Mouse (Mus musculus) central nervous system, embryonic 14 days (tissue): Measurements from ENCODE around the gene Endov. TPM values are rescaled to one million over a fixed set of nuclear protein-coding genes. Genes with fewer than 3 reads are reported as not detected.

Experiments
- polyA plus RNA-seq: library from polyadenylated mRNA; depleted of rRNA; stranded (reverse); fragments of >200 nt; gene quantifications from 2 replicates; pipeline ENCODE4 v1.2.3, GENCODE M21; 2012; rRNA removed

Gene Endov
- 32.6 and 33.3 TPM in 2 replicates for polyA plus RNA-seq

DNA sequence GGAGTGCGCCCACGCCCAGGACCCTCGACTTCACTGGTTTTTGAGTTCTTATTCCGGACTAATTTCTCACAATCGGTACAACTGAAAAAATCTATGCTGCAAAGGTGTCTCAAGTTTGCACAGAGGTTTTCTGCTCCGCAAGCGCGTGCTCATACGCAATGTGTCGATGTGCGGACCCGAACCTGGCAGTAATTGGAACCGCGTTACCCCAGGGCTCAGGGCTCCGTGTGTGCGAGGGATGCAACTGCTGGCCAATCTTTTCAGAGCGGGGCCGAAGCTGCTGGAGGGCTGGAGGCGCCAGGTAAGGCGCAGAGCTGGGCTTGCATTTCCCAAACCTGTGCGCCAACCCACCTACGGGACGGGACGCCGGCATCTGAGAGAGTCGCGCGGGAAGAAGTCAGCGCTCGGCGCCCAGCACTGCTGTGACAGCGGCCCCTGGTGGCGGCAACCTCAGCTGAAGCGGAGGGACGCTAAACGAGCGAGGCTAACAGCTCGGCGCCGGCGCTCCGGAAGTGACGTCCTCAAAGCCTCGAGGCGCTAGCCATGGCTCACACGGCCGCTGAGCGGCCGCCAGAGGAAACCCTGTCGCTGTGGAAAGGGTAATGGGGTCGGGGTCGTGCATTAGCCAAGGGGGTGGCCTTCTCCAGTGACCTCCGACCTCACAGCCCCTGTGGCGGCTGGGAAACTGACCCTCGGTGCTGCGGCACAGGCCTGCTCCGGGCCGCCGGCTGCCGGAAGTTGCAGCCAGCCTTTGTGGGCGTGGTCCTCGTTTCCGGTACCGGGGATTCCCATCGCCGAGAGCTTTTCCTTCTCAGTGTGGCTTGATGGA is at the start of gene Endov:
Gene Endov, plus strand, starts transcription at position 487 of the 829 bp plus-strand sequence.

DNA sequence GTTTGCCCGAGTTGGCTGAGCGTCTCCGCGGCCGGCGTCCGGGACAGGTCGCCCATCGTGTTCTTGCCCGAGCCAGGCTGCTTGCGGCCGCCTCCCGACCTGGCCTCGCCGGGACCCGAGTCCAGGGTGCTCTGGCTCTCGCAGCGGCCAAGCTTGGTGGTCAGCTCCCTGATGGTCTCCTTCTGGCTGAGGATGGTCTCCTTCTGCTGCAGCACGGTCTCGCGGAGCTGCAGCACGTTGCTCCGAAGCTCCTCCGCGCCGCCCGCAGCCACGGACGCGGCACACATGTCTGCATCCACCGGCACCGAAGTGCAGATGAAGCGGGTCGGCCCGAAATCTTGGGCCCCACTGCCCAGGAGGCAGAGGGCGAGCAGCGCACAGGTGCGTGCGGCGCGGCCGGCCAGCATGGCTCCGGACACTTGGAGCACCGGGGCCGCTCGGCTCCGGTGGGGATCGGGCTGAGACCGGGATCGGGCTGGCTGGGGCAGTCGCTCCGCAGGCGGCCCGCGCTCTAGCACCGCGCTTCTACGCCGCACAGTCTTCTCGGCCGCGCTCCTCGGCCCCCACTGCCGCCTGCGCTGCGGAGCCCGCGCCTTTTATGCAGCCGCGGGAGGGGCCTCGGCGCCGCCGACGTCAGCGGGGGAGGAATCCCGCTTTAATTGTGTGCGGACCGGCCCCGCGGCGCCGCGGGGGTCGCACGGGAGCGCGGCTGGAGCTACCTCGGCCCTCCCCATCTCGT is 56.2 kb downstream of the Endov start, which contains the start of gene Nptx1:
Gene Nptx1, minus strand, starts transcription at position 571 of the 739 bp plus-strand sequence.

Other genes starting within 250 kb of the Endov start
- gene Gaa, start 223.5 kb upstream of the Endov start, polyA plus RNA-seq = 68.6 and 92.1 TPM in 2 replicates
- gene Eif4a3, start 191.3 kb upstream of the Endov start, polyA plus RNA-seq = 210 and 224 TPM in 2 replicates
- gene Card14, start 183.6 kb upstream of the Endov start, polyA plus RNA-seq = 0.16 and 0.26 TPM in 2 replicates
- 3.6 and 4.8 TPM in 2 replicates for gene Sgsh, start 135.8 kb upstream of the Endov start, polyA plus RNA-seq
- 7.9 and 10.6 TPM in 2 replicates for gene Slc26a11, start 135.8 kb upstream of the Endov start, polyA plus RNA-seq
- 5.4 and 8.0 TPM in 2 replicates for gene Rnf213, start 98.2 kb upstream of the Endov start, polyA plus RNA-seq
- 11.0 and 11.2 TPM in 2 replicates for gene Nptx1, start 56.4 kb downstream of the Endov start, polyA plus RNA-seq
- 23.0 and 23.7 TPM in 2 replicates for gene Rptor, start 111.6 kb downstream of the Endov start, polyA plus RNA-seq